Mouse (Mus musculus) c-Kit-positive CD71-positive TER-119-positive erythroid progenitor cells, embryonic 14.5 days (primary cell): ENCODE measurements around the gene Phb2.

Experiments
- DNase-seq: peaks from one replicate; pipeline ENCODE4 v3.0.0-alpha.2; 2013; ENCODE audit warnings: low spot score

Gene Phb2

DNA sequence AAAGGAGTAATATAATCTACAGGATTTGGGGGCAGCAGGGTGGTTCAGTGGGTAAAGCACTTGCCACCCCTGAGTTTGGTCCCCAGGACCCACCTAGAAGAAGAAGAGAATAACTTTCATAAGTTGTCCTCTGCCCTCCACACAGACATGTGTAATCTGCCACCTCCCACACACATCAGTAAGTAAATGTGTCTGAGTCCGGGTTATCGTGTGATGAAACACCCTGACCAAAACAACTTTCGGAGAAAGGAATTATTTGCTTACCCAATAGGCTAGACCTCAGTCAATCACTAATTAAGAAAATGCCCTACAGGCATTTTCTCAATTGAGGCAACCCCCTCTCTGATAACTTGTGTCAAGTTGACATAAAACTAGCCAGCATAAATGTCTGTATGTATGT is 21.6 kb upstream of the Phb2 start:
- no peak for DNase-seq

DNA sequence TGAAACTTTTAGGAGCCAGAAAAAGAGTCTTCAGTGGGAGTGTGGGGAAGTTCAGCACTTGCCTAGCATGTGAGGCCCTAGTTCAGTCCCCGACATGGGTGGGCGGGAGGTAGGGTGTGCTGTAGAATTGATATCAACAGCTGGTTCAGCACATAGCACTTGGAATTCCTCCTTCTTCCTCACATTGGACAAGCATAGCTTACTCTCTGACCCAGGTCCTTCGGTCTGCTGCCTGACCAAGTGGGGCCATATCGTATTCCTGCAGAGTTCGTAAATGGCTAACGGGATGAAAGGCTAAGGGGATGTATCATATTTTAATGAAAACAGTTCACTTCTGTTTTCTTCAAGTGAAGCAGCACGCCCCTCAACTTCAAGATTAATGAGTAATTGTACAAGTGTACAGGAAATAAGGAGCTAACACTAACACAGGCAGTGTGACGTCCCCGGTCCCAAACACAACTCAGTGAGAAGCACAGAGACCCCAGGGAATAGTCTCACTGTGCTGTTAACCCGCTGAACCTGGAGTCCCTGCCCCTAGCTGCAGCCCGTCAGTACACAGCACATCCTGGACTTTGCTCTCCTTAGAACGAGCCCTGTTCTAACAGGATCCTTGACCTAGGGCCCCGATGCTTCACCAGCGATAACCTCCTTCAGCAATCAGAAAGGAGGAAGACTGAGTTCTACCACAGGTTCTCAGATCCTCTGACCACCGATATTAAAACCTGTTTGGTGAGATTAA is 18.7 kb upstream of the Phb2 start:
- no peak for DNase-seq

DNA sequence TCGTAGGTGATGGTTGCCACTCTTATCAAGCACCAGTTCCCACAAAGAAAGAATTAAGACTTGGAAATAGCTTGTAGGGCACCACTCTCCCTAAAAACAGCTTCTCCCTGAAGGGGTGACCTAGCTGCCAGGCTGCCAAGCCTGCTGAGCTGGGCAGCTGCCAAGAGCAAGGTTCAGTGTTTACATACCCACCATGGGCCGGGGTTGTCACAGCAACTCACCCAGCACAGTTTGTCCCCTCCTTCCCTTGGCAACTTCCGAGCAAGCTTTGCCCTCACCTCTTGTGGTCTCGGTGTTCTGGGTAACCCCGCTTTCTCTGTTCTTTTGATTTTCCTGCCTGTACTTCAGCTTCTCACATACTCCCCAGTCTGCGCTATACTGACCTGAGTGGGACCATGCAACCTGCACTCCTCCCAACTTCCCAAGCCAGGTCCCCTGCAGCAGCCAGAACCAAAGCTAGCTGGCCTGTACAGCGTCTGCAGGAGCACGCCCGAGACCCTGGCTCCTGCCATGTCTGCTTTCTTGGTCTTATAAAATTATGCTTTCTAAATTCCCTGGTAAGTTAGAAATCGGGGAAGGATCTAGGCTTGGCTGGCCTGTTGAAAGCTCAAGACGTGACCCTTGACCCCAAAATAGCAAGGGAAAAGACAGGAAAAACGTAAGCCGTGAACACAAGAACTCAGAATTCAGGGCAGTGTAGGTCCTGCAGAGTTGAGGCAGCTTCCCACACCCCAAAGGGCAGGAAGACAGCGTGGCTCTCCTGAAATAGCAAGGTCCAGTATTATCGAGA is 17.8 kb upstream of the Phb2 start:
- no peak for DNase-seq

DNA sequence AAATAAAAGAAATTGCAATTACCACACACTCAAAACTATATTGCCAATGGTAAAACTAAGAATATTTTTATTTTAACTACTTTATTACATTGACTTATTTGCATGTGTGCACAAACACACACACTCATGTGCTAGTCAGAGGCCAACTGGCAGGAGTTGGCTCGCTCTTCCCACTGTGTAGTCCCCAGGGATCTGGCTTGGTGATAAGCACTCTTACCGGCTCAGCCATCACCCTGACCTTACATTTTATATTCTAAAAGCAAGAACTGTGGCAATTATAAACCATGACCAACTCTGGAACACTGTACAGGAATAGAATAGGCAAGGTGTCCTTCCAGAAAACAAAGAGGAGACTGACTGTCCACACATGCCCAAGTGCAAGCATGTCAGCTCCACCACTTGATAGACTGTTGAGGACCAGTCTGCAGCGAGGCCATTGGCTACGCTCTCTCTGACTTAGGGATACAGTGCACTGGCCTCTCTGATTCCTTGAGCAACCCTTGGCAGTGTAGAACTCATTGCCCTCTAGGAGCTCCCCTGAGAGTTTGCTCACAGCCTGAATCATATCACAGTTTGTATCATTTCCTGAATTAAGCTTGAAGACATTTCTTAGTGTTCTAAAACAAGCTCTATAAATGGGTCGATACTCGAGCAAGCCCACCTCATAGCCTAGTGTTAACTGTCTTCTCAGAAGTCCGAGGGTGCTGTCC is 15.5 kb upstream of the Phb2 start:
- DNase-seq, result no peak

DNA sequence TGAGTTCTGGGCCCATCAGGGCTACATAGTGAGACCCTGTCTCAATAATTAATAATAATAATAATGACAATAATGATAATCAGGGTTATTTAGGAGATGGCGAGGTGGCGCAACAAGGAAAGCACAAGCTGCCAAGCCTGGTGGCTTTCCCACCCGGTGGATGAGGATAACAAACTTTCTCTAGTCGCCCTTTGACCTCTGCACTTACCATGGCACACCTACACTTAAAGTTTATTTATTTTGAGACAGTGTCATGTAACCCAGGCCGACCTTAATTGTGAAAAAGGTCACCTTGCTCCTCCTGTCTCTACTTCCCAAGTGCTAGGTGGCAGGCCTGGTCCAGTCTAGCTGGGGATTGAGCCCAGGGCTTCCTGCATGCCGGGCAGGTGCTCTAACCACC is 13.4 kb upstream of the Phb2 start:
- no peak for DNase-seq

DNA sequence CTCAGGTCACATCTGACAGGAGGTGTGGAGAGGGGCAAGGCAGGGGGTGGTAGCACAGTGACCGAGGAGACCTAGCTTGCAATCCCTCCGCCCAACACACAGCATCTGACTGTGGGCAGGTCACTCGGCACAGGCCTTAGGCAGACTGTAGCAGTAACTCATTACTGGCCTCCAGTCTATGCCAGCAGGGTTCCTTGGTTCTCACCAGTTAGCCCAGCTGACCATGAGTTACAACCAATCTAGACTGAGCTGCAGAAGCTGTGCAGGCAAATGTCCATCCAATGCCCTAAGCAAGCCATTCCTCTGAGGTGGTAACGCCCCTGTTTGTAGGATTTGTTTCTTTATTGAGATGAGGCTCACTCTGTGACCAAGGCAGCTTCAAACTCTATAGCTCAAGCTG is 12.8 kb upstream of the Phb2 start:
- DNase-seq, result no peak

DNA sequence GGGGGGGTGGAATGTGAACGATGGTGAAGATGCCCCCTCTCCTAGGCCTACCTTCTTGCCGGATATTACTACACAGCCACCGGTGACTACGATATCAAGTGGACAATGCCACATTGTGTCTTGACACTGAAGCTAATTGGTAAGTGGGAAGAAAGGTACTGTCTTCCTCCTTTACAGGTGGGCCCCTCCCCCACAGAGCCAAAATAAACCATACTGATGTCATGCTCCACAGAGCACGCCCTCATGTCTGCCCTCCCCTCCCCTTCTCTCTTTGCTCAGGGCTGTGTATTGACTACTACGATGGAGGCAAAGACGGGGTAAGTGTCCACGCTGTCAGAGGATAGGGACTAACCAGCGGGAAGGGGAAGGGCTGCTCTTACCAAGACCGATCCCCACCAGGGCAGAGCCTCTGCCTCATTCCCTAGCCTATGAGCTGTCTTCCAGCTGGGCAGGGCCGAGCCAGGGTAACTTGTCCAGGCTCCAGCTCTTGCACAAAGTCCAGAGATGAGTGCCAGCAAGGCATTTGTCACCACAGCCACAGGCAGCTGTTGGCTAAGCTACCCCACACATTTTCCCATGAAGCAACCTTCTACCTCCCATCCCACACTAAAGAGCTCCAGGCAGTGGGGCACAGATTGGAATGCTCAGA is 12.1 kb upstream of the Phb2 start:
- DNase-seq, result no peak

DNA sequence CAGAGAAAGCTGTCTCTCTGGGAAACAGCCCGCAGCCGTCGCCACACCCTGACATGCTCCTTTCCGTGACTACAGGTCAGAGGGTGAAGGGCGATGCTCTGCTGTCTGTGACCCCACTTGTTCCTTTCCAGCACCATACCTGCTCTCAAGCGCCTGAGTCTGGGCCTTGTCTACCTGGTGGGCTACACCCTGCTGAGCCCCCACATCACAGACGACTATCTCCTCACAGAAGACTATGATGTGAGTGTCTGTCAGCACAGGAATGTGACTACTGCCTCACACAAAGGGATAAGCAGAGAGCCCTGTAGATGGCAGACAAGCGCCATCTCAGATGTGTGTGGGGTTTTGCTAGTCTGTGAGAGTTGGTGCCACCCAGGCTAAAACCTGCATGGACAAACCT is 10.8 kb upstream of the Phb2 start:
- no peak for DNase-seq

DNA sequence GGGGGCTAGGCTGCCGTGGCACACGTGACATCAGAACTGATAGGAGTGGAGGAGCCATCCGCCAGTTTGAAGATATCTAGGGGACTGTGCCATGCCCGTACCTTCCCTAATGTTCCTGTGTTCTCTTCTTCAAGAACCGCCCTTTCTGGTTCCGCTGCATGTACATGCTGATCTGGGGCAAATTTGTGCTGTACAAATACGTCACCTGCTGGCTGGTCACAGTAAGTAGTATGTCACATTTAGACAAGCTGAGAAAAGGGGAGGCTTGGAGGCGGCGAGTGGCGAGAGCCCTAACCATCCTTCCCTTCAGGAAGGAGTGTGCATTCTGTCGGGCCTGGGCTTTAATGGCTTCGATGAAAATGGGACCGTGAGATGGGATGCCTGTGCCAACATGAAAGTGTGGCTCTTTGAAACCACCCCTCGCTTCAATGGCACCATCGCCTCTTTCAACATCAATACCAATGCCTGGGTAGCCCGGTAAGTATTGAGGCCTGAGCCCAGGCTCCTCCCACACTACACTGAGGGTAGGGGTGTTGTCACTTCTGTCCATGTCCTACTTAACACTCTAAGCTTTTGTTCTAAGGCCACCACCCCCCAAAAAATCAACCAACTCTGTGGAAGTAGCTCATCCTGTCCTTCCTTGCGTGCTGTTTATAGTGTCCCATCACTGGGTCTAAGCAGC is 9.9 kb upstream of the Phb2 start:
- no peak for DNase-seq

DNA sequence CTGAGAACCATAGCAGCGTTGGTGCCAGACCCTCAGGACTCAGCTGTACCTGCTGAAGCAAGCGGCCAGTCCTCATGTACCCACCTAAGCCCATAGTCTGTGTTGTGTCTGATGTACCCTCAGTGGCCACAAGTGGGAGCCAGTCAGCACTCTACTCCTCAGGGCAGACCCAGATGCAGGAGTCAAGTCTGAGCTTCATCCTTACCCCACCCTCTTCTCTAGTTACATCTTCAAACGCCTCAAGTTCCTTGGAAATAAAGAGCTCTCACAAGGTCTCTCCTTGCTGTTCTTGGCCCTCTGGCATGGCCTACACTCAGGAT is 9.4 kb upstream of the Phb2 start:
- peak; percentile 64 for DNase-seq

DNA sequence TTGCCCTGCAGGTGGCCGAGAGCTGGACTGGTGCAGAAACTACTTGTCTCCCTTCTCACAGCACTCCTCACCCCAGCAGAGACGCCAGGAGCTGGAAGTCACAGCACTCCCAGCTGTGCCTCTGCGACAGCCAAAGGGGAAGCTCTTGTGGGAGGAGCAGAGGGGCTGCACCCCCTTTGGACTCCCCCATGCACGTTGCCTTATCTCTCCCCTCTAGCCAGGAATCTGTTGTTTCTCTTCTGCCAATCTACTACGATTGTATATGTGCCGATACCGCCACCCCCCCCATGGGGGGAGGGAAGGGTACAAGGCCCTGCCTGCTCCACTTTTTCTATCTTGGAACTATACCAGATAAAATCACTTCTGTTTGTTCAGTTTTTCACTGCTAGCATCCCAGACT is 8.3 kb upstream of the Phb2 start:
- DNase-seq, result no peak

DNA sequence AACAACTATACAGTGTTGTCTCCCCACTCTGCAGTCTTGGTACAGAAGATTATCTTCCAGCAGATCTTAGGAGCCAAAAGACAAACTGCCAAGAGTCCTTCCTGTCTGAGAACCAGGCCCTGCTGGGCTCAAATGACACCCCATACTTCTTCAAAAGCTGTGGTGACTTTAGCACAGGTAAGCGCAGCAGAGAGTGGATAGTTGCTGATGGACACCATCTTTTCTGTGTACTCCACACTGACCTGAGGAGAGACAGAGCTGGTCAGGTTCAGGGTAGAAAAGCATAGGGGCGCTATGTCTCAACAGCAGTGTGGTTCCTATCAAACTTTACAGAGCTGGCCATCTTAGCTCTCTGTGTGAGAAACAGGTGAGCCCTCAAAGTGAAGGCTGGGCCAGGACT is 7.7 kb upstream of the Phb2 start:
- DNase-seq, result no peak

DNA sequence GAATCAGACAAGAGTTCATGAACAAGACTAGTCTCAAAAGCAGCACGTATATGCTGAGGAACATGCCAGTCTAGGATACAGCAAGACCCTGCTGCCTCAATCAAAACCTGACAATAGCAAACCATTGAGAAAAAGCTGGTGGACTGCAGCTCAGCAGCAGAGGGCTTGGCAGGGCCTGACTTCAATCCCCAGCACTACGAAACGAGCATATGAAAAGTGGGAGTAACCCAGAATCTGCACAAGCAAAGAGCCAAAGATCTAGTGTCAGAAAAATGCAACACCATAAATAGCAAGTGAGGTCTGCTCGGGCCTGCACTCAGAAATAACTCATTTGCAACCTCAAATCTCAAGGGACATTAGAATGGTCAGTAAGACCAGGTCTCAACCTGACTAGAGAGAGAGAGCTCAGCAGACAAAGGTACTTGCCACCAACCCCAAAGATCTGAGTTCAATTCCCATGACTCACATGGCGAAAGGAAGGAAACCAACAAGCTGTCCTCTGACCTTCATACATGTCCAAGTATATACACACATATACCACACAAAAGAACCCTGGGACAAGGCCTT is 6.0 kb upstream of the Phb2 start:
- no peak for DNase-seq

DNA sequence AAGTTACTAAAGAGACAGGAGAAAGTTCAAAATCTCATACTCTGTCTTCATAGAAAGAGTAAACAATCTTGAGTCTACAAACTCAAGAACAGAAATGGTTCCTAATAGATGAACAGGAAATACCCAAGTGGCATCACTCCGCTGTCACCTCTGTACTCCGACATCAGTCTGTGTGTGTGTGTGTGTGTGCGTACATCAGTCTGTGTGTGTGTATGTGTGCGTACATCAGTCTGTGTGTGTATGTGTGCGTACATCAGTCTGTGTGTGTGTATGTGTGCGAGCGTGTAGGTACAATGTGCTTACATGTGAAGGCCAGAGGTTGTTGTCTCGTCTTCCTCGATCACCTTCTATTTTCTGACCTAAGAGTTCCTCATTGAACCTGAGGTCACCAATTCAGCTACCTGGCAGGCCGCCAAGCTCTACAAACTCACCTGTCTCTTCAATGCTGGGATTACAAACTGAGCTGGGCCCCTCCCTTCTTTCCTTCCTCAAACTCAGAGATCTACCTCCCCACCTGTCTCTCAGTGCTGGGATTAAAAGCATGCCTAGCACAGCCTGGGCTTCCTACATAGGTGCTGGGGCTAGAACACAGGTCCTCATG is 3.7 kb upstream of the Phb2 start:
- no peak for DNase-seq

DNA sequence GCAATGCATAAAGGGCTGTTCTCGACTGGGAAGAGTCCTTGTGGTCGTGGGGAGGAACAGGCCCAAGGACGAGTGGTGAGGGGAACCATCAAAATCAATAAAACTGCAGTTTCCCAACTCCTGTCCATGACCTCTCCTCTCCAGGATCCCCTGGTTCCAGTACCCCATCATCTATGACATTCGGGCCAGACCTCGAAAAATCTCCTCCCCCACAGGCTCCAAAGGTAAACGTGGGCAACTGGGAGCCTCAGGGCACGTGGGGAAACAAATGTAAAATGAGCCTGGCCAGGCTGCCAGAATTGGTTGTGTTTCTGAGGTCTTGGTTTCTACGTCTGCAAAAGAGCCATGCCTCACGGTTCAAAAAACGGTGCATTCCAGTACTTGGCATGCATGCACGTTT is 782 bp downstream of the Phb2 start:
- no peak for DNase-seq

DNA sequence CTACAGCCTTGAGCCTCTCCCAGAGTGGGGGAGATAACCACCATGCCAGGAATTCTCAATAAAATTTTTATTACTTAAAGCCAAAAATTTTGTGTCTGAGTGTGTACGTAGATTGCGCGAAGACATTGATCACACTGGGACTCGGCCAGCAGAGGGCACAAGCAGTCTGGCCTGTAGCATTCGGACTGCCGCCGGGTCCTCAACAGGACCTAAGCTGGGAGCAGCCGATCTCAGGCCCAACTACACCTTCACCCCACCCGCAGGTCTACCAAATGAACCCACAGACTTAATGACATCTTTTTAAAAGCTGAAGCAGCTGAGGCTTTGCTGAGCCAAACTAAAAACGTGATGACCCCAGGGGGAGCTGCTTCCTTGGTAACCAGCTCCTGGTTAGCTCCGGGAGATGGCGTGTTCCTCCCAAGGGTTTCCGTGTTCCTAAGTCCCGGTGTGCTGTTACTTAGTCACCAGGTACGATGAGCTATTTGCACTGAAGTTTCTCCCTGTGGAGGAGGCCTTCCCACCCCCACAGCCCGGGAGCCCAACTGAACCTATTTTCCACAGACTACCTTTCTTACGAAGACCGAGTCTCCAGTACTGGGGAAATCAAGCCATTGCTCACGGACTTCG is 4.8 kb downstream of the Phb2 start:
- DNase-seq, result no peak

DNA sequence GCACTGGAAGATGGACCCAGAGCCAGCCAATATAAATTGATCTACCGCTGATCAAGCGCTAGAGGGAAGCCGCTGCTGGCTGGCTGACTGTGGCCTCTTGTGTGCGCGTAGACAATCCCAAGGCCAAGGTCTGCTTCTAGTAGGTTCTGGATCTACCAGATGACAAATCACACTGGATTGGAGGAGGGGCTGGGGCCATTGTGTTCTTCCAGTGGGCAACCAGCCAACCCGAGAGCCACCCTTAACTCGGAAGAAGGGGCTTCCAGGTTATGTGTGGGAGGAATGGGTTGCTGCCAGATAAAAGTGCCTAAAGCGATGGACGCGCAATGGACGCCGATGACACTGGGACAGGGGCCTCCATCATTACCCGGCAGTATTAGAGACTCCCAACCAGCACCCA is 5.8 kb downstream of the Phb2 start:
- no peak for DNase-seq

DNA sequence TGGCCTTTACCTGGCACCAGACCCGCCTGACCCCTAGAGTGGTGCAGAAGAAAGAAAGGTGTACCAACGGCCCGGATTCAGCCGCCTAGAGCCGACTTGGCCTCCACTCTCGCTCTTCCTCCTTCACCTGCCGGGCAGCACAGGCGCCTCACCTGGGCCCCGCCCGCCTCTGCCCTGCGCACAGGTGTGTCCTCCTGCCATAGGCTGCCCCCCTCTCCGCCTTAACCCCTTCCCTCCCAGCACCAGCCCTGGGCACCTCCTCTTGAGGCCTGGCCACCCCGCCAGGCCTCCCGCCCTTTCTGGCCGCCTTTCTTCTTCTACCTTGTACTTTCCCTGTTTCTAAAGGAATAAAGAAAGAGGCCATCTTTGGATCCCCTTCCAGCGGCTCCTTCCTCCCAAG is 6.6 kb downstream of the Phb2 start:
- DNase-seq, result no peak

DNA sequence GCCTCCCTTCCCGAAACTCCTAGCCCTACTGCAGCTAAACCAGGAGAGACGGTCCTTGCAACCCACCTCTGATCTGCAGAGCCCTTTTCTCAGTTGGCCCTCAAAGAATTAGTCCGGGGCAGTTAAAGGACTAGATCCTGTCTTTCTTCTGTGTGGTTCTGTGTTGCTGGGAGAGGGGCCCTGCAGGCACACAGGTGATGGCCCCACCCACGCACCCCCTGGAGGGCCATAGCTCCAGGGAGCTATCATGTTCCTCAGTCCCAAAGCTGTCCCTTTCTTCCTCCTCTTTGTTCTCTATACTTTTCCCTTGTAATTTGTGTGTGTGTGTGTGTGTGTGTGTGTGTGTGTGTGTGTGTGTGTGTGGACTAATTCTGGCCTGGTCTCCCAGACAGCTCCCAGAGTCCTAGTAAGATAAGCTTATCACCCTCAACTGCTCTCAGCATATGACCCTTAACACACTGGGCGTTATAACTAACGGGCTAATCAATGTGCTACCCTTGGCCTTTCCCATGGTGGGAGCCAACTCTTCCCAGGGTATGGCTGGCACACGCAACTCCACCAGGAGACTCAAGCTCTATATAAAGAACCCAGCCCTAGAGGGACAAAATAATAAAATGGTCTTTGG is 7.3 kb downstream of the Phb2 start:
- peak; percentile 54 for DNase-seq

DNA sequence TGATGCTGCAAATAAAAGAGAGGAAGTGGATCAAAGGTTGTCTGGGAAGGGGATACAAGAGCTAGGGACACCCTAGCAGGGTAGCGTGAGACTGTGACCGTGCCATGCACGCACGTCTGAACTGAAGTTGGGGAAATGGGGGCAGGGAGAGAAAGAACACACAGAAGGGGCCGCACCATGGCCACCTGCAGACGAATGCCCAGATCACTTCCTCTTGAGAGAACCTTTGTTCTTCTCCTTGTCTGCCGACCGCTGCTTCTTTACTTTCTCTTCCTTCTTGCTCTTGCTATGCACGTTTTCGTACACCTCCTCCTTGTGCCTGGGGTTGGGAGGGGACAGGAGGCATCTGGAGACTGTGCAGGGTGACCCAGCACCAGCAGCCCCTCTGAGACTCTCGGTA is 8.8 kb downstream of the Phb2 start:
- no peak for DNase-seq
